Mouse (Mus musculus): ENCODE results near the gene Skint10. TPM values are rescaled to one million over a fixed set of nuclear protein-coding genes. Genes with fewer than 3 reads are reported as not detected.

Gene Skint10
- polyA plus RNA-seq (2015; fragmentation: Nextera tagmentation; extraction: Ambion mirVana), result 0.16 TPM in 1 of 2 replicates, not detected in the other

GRCm38 (mm10) chr4:112774766-112775165 is at the start of gene Skint10:
Skint10 (minus strand) TSS chr4:112774866.
- ATAC-seq (ENCODE audit: insufficient number of reproducible peaks, low FRiP score, low TSS enrichment, low read depth), result no peak
- Histone ChIP-seq H3K27ac (replicated peaks) (no peak within 1 kb of the TSS), H3K9ac (no peak within 1 kb of the TSS), H3K4me2 (replicated peaks) (no peak within 1 kb of the TSS), H3K36me3 (no peaks in the 10 kb centered on the region), H3K27me3 (no peaks in the 10 kb centered on the region), H3K9me3 (replicated peaks) (no peaks in the 10 kb centered on the region), H3K4me3 (replicated peaks) (no peak within 1 kb of the TSS), H3K4me1 (no peaks in the 10 kb centered on the region)
- WGBS, result 83% methylated on average over 1 of the region's 1 CpGs

- H3K27ac ChIP-seq (replicated peaks), result no peak overlapping the region
- no peak overlapping the region for H3K4me2 ChIP-seq (replicated peaks)
- no peak for ATAC-seq (ENCODE audit: insufficient number of reproducible peaks, low FRiP score, low TSS enrichment, low read depth)
- no peaks in the 10 kb centered on the region for H3K4me1 ChIP-seq
- H3K4me3 ChIP-seq (replicated peaks), result no peak overlapping the region
- 0% methylated on average over 1 of the region's 1 CpGs for WGBS
- H3K9me3 ChIP-seq (replicated peaks), result 0 out of 2 replicates have a peak, but pooled peaks cover 9% of the 10 kb centered on the region
- no peak overlapping the region for H3K9ac ChIP-seq
- H3K36me3 ChIP-seq, result no peaks in the 10 kb centered on the region
- no peaks in the 10 kb centered on the region for H3K27me3 ChIP-seq
Observed at GRCm38 (mm10) chr4:112790646-112791045, 16.0 kb upstream of the Skint10 start.

Other genes starting within 250 kb of the Skint10 start
- gene Skint2, start 217.7 kb downstream of the Skint10 start, polyA plus RNA-seq (2015; fragmentation: Nextera tagmentation; extraction: Ambion mirVana), result 0.67 and 0.72 TPM in 2 replicates